ENCODE assay signal across 12 mouse cellular contexts in the genomic region with DNA sequence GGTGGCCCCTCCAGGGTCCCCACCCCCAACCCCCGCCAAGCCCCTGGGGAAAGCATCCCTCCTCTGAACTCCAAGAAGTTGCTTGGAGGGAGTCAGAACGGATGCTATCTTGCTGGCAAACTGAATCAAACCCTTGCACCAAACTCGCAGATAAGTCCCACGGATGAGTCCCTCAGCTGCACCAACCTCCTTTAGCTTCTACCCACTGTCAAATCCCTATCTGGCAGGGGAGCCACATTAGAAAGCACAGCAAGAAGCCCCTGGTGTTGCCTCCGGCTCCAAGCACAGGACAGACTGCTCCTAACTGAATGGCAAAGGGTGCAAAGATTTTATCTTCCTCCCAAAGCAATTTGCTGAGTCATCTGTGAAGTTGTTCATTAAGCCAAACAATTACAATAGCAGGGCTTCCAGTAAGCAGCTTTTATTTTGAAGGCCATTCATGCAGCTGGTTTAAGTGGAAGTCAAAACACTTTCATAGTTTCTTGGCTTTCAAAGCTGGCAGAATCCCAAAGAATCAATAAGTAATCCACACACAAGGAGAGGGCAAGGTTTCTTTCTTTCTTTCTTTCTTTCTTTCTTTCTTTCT. TPM values are rescaled to one million over a fixed set of nuclear protein-coding genes. Genes with fewer than 3 reads are reported as not detected.
DNase-seq lines count a peak whose midpoint lies in the region; ATAC-seq and TF ChIP-seq lines count a peak whose summit lies in the region.
"Had no signal": no experiment of that assay in that cellular context is flagged by ENCODE, and none has a peak within 500 bp of the region (broad histone marks: within the 10 kb centered on the region; RNA-seq: fewer than 3 reads in every experiment).

No protein-coding gene starts in this region.

- no peak for TF ChIP-seq CTCF in lung, adult 2 months (IDR thresholded peaks at IDR 0.05; ENCODE audit: insufficient read depth, low read length)
- TF ChIP-seq CTCF in cerebellum, adult 2 months (IDR thresholded peaks at IDR 0.05; ENCODE audit: borderline replicate concordance, insufficient read depth, low read depth, low read length) = no peak

- no peak for TF ChIP-seq POLR2A in lung, adult 2 months (IDR thresholded peaks at IDR 0.05; ENCODE audit: borderline replicate concordance, extremely low read depth, low read depth, low read length)
- no peak for TF ChIP-seq POLR2A in cerebellum, adult 2 months (IDR thresholded peaks at IDR 0.05; ENCODE audit: borderline replicate concordance, insufficient read depth, low read length)

- peaks cover 12% of the 10 kb centered on the region; the same call in 1 of the 2 replicates for H3K27me3 ChIP-seq in forebrain, embryonic 14.5 days (replicated peaks; ENCODE audit: control insufficient read depth, insufficient read depth, low read length)
- H3K27me3 ChIP-seq in forebrain, embryonic 10.5 days (ENCODE audit: poor library complexity, severe bottlenecking) = peaks cover 59% of the 10 kb centered on the region
- peaks cover 7% of the 10 kb centered on the region for H3K27me3 ChIP-seq in embryonic facial prominence, embryonic 14.5 days (replicated peaks; ENCODE audit: control insufficient read depth, insufficient read depth, low read length)
- H3K27me3 ChIP-seq in cerebellum, adult 2 months (ENCODE audit: control insufficient read depth, insufficient read depth, low read length) = no peaks in the 10 kb centered on the region; the same call in 1 of the 2 replicates

- H3K9ac ChIP-seq in forebrain, embryonic 14.5 days (ENCODE audit: low read length) = no peak overlapping the region
- no peak overlapping the region for H3K9ac ChIP-seq in embryonic facial prominence, embryonic 14.5 days (ENCODE audit: low read depth, low read length)

- DNase-seq in forebrain, embryonic 14.5 days (ENCODE audit: low spot score) = peak; percentile 50
- no peak for DNase-seq in forebrain, embryonic 10.5 days (ENCODE audit: extremely low spot score, low spot score)
- peak; percentile 23 for DNase-seq in lung, adult 2 months
- DNase-seq in lung, postnatal 14 days = no peak
- peak; percentile 84 for DNase-seq in embryonic facial prominence, embryonic 14.5 days (ENCODE audit: low spot score)
- DNase-seq in lung, postnatal 25 days (ENCODE audit: low spot score) = peak; percentile 49
- DNase-seq in cerebellum, adult 2 months = no peak

- H3K4me1 ChIP-seq in forebrain, embryonic 14.5 days (ENCODE audit: control insufficient read depth, insufficient read depth, low read length) = peaks cover 8% of the 10 kb centered on the region; the same call in 1 of the 2 replicates
- H3K4me1 ChIP-seq in forebrain, embryonic 10.5 days = peaks cover 50% of the 10 kb centered on the region
- H3K4me1 ChIP-seq in lung, adult 2 months (ENCODE audit: control insufficient read depth, insufficient read depth, low read length) = peaks cover 3% of the 10 kb centered on the region; the same call in 1 of the 2 replicates
- peaks cover 29% of the 10 kb centered on the region for H3K4me1 ChIP-seq in embryonic facial prominence, embryonic 14.5 days (ENCODE audit: control insufficient read depth, insufficient read depth, low read length)
- H3K4me1 ChIP-seq in cerebellum, adult 2 months (ENCODE audit: control insufficient read depth, insufficient read depth, low read length) = no peaks in the 10 kb centered on the region

- ATAC-seq in forebrain, embryonic 14.5 days = no peak
- ATAC-seq in embryonic facial prominence, embryonic 14.5 days (ENCODE audit: low read depth) = no peak
- no peak for ATAC-seq in frontal cortex, adult (ENCODE audit: low TSS enrichment)

- no peak overlapping the region for H3K4me3 ChIP-seq in forebrain, embryonic 14.5 days (ENCODE audit: low read depth, low read length)
- H3K4me3 ChIP-seq in forebrain, embryonic 10.5 days = no peak overlapping the region
- H3K4me3 ChIP-seq in lung, adult 2 months (replicated peaks; ENCODE audit: extremely low read depth, low read depth, low read length) = no peak overlapping the region
- H3K4me3 ChIP-seq in embryonic facial prominence, embryonic 14.5 days (ENCODE audit: low read depth, low read length) = no peak overlapping the region
- H3K4me3 ChIP-seq in cerebellum, adult 2 months (replicated peaks; ENCODE audit: insufficient read depth, low read depth, low read length) = no peak overlapping the region

- H3K4me2 ChIP-seq in forebrain, embryonic 14.5 days (ENCODE audit: low read length) = no peak overlapping the region
- peak overlapping the region; percentile 13; the same call in 1 of the 2 replicates for H3K4me2 ChIP-seq in embryonic facial prominence, embryonic 14.5 days (ENCODE audit: low read depth, low read length)
- H3K4me2 ChIP-seq: liver, embryonic 11.5 days had no signal

- H3K36me3 ChIP-seq in forebrain, embryonic 14.5 days (ENCODE audit: control insufficient read depth, insufficient read depth, low read length) = no peaks in the 10 kb centered on the region
- H3K36me3 ChIP-seq in forebrain, embryonic 10.5 days (replicated peaks) = no peaks in the 10 kb centered on the region
- H3K36me3 ChIP-seq in embryonic facial prominence, embryonic 14.5 days (ENCODE audit: control insufficient read depth, insufficient read depth, low read length) = no peaks in the 10 kb centered on the region

- WGBS in forebrain, embryonic 14.5 days = 31% methylated on average over 5 of the region's 5 CpGs
- WGBS in forebrain, embryonic 10.5 days = 35% methylated on average over 5 of the region's 5 CpGs
- 44% methylated on average over 5 of the region's 5 CpGs for WGBS in lung, adult 2 months
- 32% methylated on average over 4 of the region's 5 CpGs for WGBS in embryonic facial prominence, embryonic 14.5 days
- 59% methylated on average over 5 of the region's 5 CpGs for WGBS in cerebellum, adult 2 months

- H3K9me3 ChIP-seq in forebrain, embryonic 14.5 days (replicated peaks; ENCODE audit: control insufficient read depth, low read length) = no peaks in the 10 kb centered on the region
- H3K9me3 ChIP-seq in forebrain, embryonic 10.5 days = no peaks in the 10 kb centered on the region
- no peaks in the 10 kb centered on the region for H3K9me3 ChIP-seq in embryonic facial prominence, embryonic 14.5 days (ENCODE audit: control insufficient read depth, low read length)

- no peak overlapping the region for H3K27ac ChIP-seq in forebrain, embryonic 14.5 days (ENCODE audit: low read depth, low read length)
- no peak overlapping the region for H3K27ac ChIP-seq in forebrain, embryonic 10.5 days
- H3K27ac ChIP-seq in embryonic facial prominence, embryonic 14.5 days (replicated peaks; ENCODE audit: low read depth, low read length) = no peak overlapping the region; the same call in 1 of the 2 replicates
- no peak overlapping the region for H3K27ac ChIP-seq in cerebellum, adult 2 months (ENCODE audit: insufficient read depth, low read length)

RNA-seq across cellular contexts. Expression of a gene that starts 1.0 kb away (rescaled TPM):
- polyA plus RNA-seq in forebrain, embryonic 14.5 days (2014; fragmentation: Nextera tagmentation; extraction: Ambion mirVana) = 0.11 and 0.14 TPM in 2 replicates
- 0.17 and 0.18 TPM in 2 replicates for polyA plus RNA-seq in forebrain, embryonic 10.5 days (2016; fragmentation: Nextera tagmentation; extraction: Ambion mirVana)
- 0.25 and 0.77 TPM in 2 replicates for polyA plus RNA-seq in lung, adult 2 months (2012; rRNA removed)
- polyA plus RNA-seq in embryonic facial prominence, embryonic 14.5 days (2014; fragmentation: Nextera tagmentation; extraction: Ambion mirVana) = 2.0 and 2.6 TPM in 2 replicates
- 0.17 and 0.29 TPM in 2 replicates for polyA plus RNA-seq in cerebellum, adult 2 months (2012; rRNA removed)

RNA-seq across cellular contexts. Expression of a gene that starts 10.2 kb away (rescaled TPM):
- 0.85 and 0.95 TPM in 2 replicates for polyA plus RNA-seq in forebrain, embryonic 14.5 days (2014; fragmentation: Nextera tagmentation; extraction: Ambion mirVana)
- 5.9 and 7.8 TPM in 2 replicates for polyA plus RNA-seq in forebrain, embryonic 10.5 days (2016; fragmentation: Nextera tagmentation; extraction: Ambion mirVana)
- polyA plus RNA-seq in lung, adult 2 months (2012; rRNA removed) = 18.2 and 36.7 TPM in 2 replicates
- 1.8 and 3.6 TPM in 2 replicates for polyA plus RNA-seq in embryonic facial prominence, embryonic 14.5 days (2014; fragmentation: Nextera tagmentation; extraction: Ambion mirVana)
- 0.55 and 0.67 TPM in 2 replicates for polyA plus RNA-seq in cerebellum, adult 2 months (2012; rRNA removed)

RNA-seq across cellular contexts. Expression of a gene that starts 14.1 kb away (rescaled TPM):
- polyA plus RNA-seq in forebrain, embryonic 14.5 days (2014; fragmentation: Nextera tagmentation; extraction: Ambion mirVana) = 41.7 and 49.1 TPM in 2 replicates
- 42.4 and 54.1 TPM in 2 replicates for polyA plus RNA-seq in forebrain, embryonic 10.5 days (2016; fragmentation: Nextera tagmentation; extraction: Ambion mirVana)
- polyA plus RNA-seq in lung, adult 2 months (2012; rRNA removed) = 49.0 and 65.2 TPM in 2 replicates
- polyA plus RNA-seq in embryonic facial prominence, embryonic 14.5 days (2014; fragmentation: Nextera tagmentation; extraction: Ambion mirVana) = 94.9 and 125 TPM in 2 replicates
- polyA plus RNA-seq in cerebellum, adult 2 months (2012; rRNA removed) = 2.3 and 3.2 TPM in 2 replicates
- polyA plus RNA-seq: C2C12 had no signal

RNA-seq across cellular contexts. Expression of a gene that starts 27.8 kb away (rescaled TPM):
- polyA plus RNA-seq in forebrain, embryonic 14.5 days (2014; fragmentation: Nextera tagmentation; extraction: Ambion mirVana) = not detected in 2 replicates
- polyA plus RNA-seq in forebrain, embryonic 10.5 days (2016; fragmentation: Nextera tagmentation; extraction: Ambion mirVana) = not detected in 2 replicates
- 0.87 and 1.5 TPM in 2 replicates for polyA plus RNA-seq in lung, adult 2 months (2012; rRNA removed)
- polyA plus RNA-seq in embryonic facial prominence, embryonic 14.5 days (2014; fragmentation: Nextera tagmentation; extraction: Ambion mirVana) = 0.17 TPM in 1 of 2 replicates, not detected in the other
- not detected in 2 replicates for polyA plus RNA-seq in cerebellum, adult 2 months (2012; rRNA removed)
- polyA plus RNA-seq: C2C12; intestine, embryonic 14.5 days had no signal

RNA-seq across cellular contexts. Expression of a gene that starts 36.2 kb away (rescaled TPM):
- polyA plus RNA-seq in forebrain, embryonic 14.5 days (2014; fragmentation: Nextera tagmentation; extraction: Ambion mirVana) = not detected in 2 replicates
- polyA plus RNA-seq in forebrain, embryonic 10.5 days (2016; fragmentation: Nextera tagmentation; extraction: Ambion mirVana) = not detected in 2 replicates
- 247 and 423 TPM in 2 replicates for polyA plus RNA-seq in lung, adult 2 months (2012; rRNA removed)
- polyA plus RNA-seq in embryonic facial prominence, embryonic 14.5 days (2014; fragmentation: Nextera tagmentation; extraction: Ambion mirVana) = 0.07 and 0.18 TPM in 2 replicates
- not detected in 2 replicates for polyA plus RNA-seq in cerebellum, adult 2 months (2012; rRNA removed)
- polyA plus RNA-seq: C2C12; liver, embryonic 11.5 days; spleen, adult 2 months had no signal

Comparison
In these comparisons a context has a peak if more than half of its experiments do, and no peak if none do; other contexts are left out.
1. DNase-seq: peak in forebrain, embryonic 14.5 days (single experiment), lung, adult 2 months (single experiment), embryonic facial prominence, embryonic 14.5 days (single experiment) and lung, postnatal 25 days (single experiment); none in forebrain, embryonic 10.5 days (single experiment), lung, postnatal 14 days (single experiment) and cerebellum, adult 2 months (0 of 2).
2. RNA of a gene that starts 14.1 kb away (polyA plus RNA-seq): 94.9 to 125 TPM in embryonic facial prominence, embryonic 14.5 days, 49.0 to 65.2 TPM in lung, adult 2 months, 42.4 to 54.1 TPM in forebrain, embryonic 10.5 days and 41.7 to 49.1 TPM in forebrain, embryonic 14.5 days; 2.3 to 3.2 TPM in cerebellum, adult 2 months; every median in the first group is over 10 times any median in the second.